Comparison of ENCODE assay signal across 22 mouse cellular contexts in genomic region chr2:70151930-70152329, GRCm38 (mm10).
A peak's percentile ranks its signal among the peaks of the same experiment; 100 is the strongest.
DNase-seq lines count a peak whose midpoint lies in the region; ATAC-seq and TF ChIP-seq lines count a peak whose summit lies in the region.
"Had no signal": no experiment of that assay in that cellular context is flagged by ENCODE, and none has a peak within 500 bp of the region (broad histone marks: within the 10 kb centered on the region; RNA-seq: fewer than 3 reads in every experiment).

No protein-coding gene starts in this region.

- DNase-seq in forebrain, embryonic 10.5 days (ENCODE audit: extremely low spot score, low spot score) = no peak
- DNase-seq in lung, embryonic 14.5 days = peak; percentile 9
- no peak for DNase-seq in lung, postnatal 36 days
- no peak for DNase-seq in Patski (ENCODE audit: low read depth, low spot score)
- DNase-seq in left cerebral cortex, adult 18-20 months (ENCODE audit: low spot score in 2 of 2) = no peak
- no peak for DNase-seq in layer of hippocampus, adult 2 months (ENCODE audit: low spot score in 2 of 2)
- DNase-seq: adrenal gland, postnatal 14 days; cerebellum, adult 18-20 months; cerebellum, postnatal 14 days; embryo, embryonic 11 days; gastrocnemius, postnatal 36 days; heart, adult 11 months; heart, postnatal 36 days; kidney, adult 2 months had no signal

- peak overlapping the region; percentile 85; the same call in 1 of the 2 replicates for H3K27ac ChIP-seq in forebrain, embryonic 12.5 days
- H3K27ac ChIP-seq in forebrain, embryonic 10.5 days = no peak overlapping the region
- no peak overlapping the region for H3K27ac ChIP-seq in lung, embryonic 14.5 days (ENCODE audit: low read depth)
- H3K27ac ChIP-seq in layer of hippocampus, adult 2 months = no peak overlapping the region
- H3K27ac ChIP-seq: embryonic facial prominence, embryonic 15.5 days; heart, embryonic 13.5 days; hindbrain, embryonic 15.5 days had no signal

- 85% methylated on average over 3 of the region's 3 CpGs for WGBS in forebrain, embryonic 12.5 days
- WGBS in forebrain, embryonic 10.5 days = 91% methylated on average over 3 of the region's 3 CpGs
- 40% methylated on average over 3 of the region's 3 CpGs for WGBS in lung, embryonic 14.5 days

- ATAC-seq in forebrain, embryonic 12.5 days (ENCODE audit: low FRiP score) = no peak
- ATAC-seq in lung, embryonic 14.5 days (ENCODE audit: insufficient read depth) = no peak
- ATAC-seq in Patski = peak; percentile 47
- ATAC-seq: CD4-positive, CD25-positive, alpha-beta regulatory T cell, adult 4 months; intestine, embryonic 16.5 days had no signal

- H3K36me3 ChIP-seq in forebrain, embryonic 12.5 days (replicated peaks) = no peaks in the 10 kb centered on the region
- no peaks in the 10 kb centered on the region for H3K36me3 ChIP-seq in forebrain, embryonic 10.5 days (replicated peaks)
- no peaks in the 10 kb centered on the region for H3K36me3 ChIP-seq in lung, embryonic 14.5 days (ENCODE audit: insufficient read depth)
- H3K36me3 ChIP-seq: embryonic facial prominence, embryonic 15.5 days; G1E; heart, embryonic 13.5 days; hindbrain, embryonic 15.5 days had no signal

- in situ Hi-C loops in Patski (cut with MboI; ENCODE audit: low pct_unique_long_range_greater_than_20kb) = no loop called here

- H3K9ac ChIP-seq in forebrain, embryonic 12.5 days = no peak overlapping the region
- H3K9ac ChIP-seq in lung, embryonic 14.5 days = no peak overlapping the region
- H3K9ac ChIP-seq: embryonic facial prominence, embryonic 15.5 days; heart, embryonic 13.5 days; hindbrain, embryonic 15.5 days had no signal

- H3K4me3 ChIP-seq in forebrain, embryonic 12.5 days (replicated peaks) = no peak overlapping the region
- H3K4me3 ChIP-seq in forebrain, embryonic 10.5 days = no peak overlapping the region
- H3K4me3 ChIP-seq in lung, embryonic 14.5 days (ENCODE audit: low read depth, low read length) = no peak overlapping the region
- H3K4me3 ChIP-seq in layer of hippocampus, adult 2 months = no peak overlapping the region
- H3K4me3 ChIP-seq: embryonic facial prominence, embryonic 15.5 days; erythroblast, embryonic 14.5 days; heart, embryonic 13.5 days; hindbrain, embryonic 15.5 days had no signal

- H3K27me3 ChIP-seq in forebrain, embryonic 12.5 days = no peaks in the 10 kb centered on the region
- 0 out of 2 replicates have a peak, but pooled peaks cover under 1% of the 10 kb centered on the region for H3K27me3 ChIP-seq in forebrain, embryonic 10.5 days (ENCODE audit: poor library complexity, severe bottlenecking)
- no peaks in the 10 kb centered on the region for H3K27me3 ChIP-seq in lung, embryonic 14.5 days (ENCODE audit: insufficient read depth, low read length)
- H3K27me3 ChIP-seq in Patski = no peaks in the 10 kb centered on the region
- H3K27me3 ChIP-seq: embryonic facial prominence, embryonic 15.5 days; heart, embryonic 13.5 days; hindbrain, embryonic 15.5 days had no signal

- peaks cover 2% of the 10 kb centered on the region; the same call in 1 of the 2 replicates for H3K4me1 ChIP-seq in forebrain, embryonic 12.5 days
- H3K4me1 ChIP-seq in forebrain, embryonic 10.5 days = no peaks in the 10 kb centered on the region
- no peaks in the 10 kb centered on the region for H3K4me1 ChIP-seq in lung, embryonic 14.5 days (ENCODE audit: insufficient read depth)
- H3K4me1 ChIP-seq: embryonic facial prominence, embryonic 15.5 days; heart, embryonic 13.5 days had no signal

- H3K4me2 ChIP-seq in forebrain, embryonic 12.5 days = no peak overlapping the region
- no peak overlapping the region for H3K4me2 ChIP-seq in lung, embryonic 14.5 days
- H3K4me2 ChIP-seq: embryonic facial prominence, embryonic 15.5 days; heart, embryonic 13.5 days; hindbrain, embryonic 15.5 days had no signal

- CTCF ChIA-PET in Patski (lab: Charles Lee) = no interaction called here

- POLR2A ChIA-PET in Patski (lab: Charles Lee) = no interaction called here

- TF ChIP-seq CTCF in lung, embryonic 14.5 days (IDR thresholded peaks at IDR 0.05; ENCODE audit: low read depth) = no peak
- TF ChIP-seq CTCF in Patski (IDR thresholded peaks at IDR 0.05) = no peak
- TF ChIP-seq CTCF in layer of hippocampus, adult 2 months (conservative IDR thresholded peaks at IDR 0.05) = no peak

- no peaks in the 10 kb centered on the region for H3K9me3 ChIP-seq in forebrain, embryonic 12.5 days
- H3K9me3 ChIP-seq in forebrain, embryonic 10.5 days = no peaks in the 10 kb centered on the region
- no peaks in the 10 kb centered on the region for H3K9me3 ChIP-seq in lung, embryonic 14.5 days (ENCODE audit: low read depth, low read length)
- H3K9me3 ChIP-seq: embryonic facial prominence, embryonic 15.5 days; G1E; heart, embryonic 13.5 days; hindbrain, embryonic 15.5 days had no signal
